Mouse (Mus musculus) bone marrow, adult 2 months (tissue): Measurements from ENCODE around the gene Tbxas1.

Source experiments
- CTCF ChIP-seq: fragments of 200-500 bp; IDR thresholded peaks from 2 replicates; pipeline ENCODE4 v1.5.1; 2011; ENCODE audit warnings: low read length, control low read depth; ENCODE audit not compliant: control insufficient read depth, insufficient read depth
- POLR2A ChIP-seq: fragments of 200-500 bp; IDR thresholded peaks from 2 replicates; pipeline ENCODE4 v1.6.1; 2011; ENCODE audit warnings: low read depth, mild to moderate bottlenecking, control low read depth, low read length, borderline replicate concordance; ENCODE audit not compliant: control insufficient read depth

DNA sequence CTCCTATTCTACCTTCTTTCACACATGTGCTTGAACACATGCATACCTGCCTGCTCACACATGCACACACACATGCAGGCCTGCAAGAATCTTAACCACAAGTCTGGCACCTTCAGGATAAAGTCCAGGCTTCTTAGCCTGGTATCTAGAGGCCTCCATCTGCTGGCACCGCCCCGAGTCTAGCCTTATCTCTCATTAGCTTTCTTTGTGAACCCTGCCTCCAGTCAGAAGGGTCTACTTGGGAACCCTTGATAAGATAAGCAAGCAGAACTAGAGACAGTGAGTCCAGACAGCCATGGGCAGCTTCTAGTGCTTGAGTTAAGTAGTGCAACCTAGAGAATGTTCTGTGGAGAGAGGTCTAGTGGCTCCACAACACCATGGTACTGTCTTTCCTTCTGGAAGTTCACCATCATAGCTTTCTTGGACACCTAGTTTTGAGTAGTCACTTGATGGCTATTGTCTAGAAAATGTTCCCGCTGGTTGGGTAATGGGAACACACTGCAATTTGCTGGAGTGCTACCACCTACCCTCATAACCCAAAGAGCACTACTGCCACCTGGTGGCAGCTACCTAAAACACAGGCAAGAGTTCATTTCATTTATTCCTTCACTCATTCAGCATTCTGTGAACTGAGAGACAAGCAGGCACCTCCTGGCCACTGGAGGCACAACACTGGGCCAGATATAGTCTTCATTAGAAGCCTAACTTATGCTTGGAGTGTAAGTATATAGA is 35.8 kb downstream of the Tbxas1 start:
- peak; percentile 85 for TF ChIP-seq CTCF
- TF ChIP-seq POLR2A, result no peak
